In the genomic region with DNA sequence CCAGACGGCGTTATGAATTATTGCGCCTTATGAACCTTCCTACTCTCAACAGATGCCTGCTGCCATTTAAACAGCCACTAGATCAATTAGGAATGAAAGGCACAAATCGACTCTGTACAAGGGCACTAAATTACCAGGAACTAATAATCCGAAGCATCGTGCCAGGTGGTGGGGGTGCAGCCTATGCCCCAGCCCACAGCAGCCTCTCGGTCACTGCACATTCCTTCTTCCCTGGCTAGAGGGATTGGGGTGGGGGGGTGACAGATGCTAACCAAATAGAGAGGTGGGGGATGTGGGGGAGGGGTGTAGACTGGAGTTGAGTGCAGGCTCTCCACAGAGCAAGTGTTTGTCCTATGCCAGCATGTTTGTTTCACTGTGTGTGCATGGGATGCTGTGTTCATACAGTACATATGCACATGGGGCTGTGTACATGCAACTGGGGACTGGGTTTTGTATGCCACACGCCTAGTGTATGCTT, we compare ENCODE assay signal across 14 mouse cellular contexts.
A peak's percentile ranks its signal among the peaks of the same experiment; 100 is the strongest.
DNase-seq lines count a peak whose midpoint lies in the region; ATAC-seq lines count a peak whose summit lies in the region.
"Had no signal": no experiment of that assay in that cellular context is flagged by ENCODE, and none has a peak within 500 bp of the region (broad histone marks: within the 10 kb centered on the region; RNA-seq: fewer than 3 reads in every experiment).

No protein-coding gene starts in this region.

- no peak overlapping the region for H3K27ac ChIP-seq in embryonic facial prominence, embryonic 11.5 days (replicated peaks; ENCODE audit: low read depth, low read length)
- peak overlapping the region; percentile 82 for H3K27ac ChIP-seq in hindbrain, embryonic 13.5 days
- peak overlapping the region; percentile 64 for H3K27ac ChIP-seq in midbrain, embryonic 12.5 days (replicated peaks)
- H3K27ac ChIP-seq: embryonic facial prominence, embryonic 13.5 days; limb, embryonic 15.5 days; macrophage had no signal

- H3K4me2 ChIP-seq in embryonic facial prominence, embryonic 11.5 days (ENCODE audit: low read depth, low read length), result no peak overlapping the region
- no peak overlapping the region for H3K4me2 ChIP-seq in hindbrain, embryonic 13.5 days
- H3K4me2 ChIP-seq in midbrain, embryonic 12.5 days (replicated peaks), result no peak overlapping the region
- H3K4me2 ChIP-seq: embryonic facial prominence, embryonic 13.5 days; limb, embryonic 15.5 days had no signal

- H3K4me3 ChIP-seq in embryonic facial prominence, embryonic 11.5 days (ENCODE audit: low read depth, low read length), result no peak overlapping the region
- no peak overlapping the region for H3K4me3 ChIP-seq in hindbrain, embryonic 13.5 days
- H3K4me3 ChIP-seq in midbrain, embryonic 12.5 days, result no peak overlapping the region
- H3K4me3 ChIP-seq: embryonic facial prominence, embryonic 13.5 days; limb, embryonic 15.5 days had no signal

- DNase-seq in embryo, embryonic 10.5 days (ENCODE audit: low spot score), result peak; percentile 47
- DNase-seq in embryonic facial prominence, embryonic 11.5 days (ENCODE audit: low spot score), result peak; percentile 15
- DNase-seq in frontal cortex, postnatal 36 days (ENCODE audit: low spot score in 2 of 2), result no peak
- no peak for DNase-seq in lung, postnatal 25 days (ENCODE audit: low spot score)
- DNase-seq in adrenal gland, postnatal 14 days, result no peak
- DNase-seq: gastrocnemius, postnatal 14 days; kidney, postnatal 10 days; thymus, postnatal 14 days had no signal

- H3K36me3 ChIP-seq in embryonic facial prominence, embryonic 11.5 days (replicated peaks; ENCODE audit: control insufficient read depth, insufficient read depth, low read depth, low read length), result no peaks in the 10 kb centered on the region
- H3K36me3 ChIP-seq in hindbrain, embryonic 13.5 days, result no peaks in the 10 kb centered on the region
- H3K36me3 ChIP-seq in midbrain, embryonic 12.5 days, result no peaks in the 10 kb centered on the region
- H3K36me3 ChIP-seq: embryonic facial prominence, embryonic 13.5 days; limb, embryonic 15.5 days had no signal

- H3K9ac ChIP-seq in embryonic facial prominence, embryonic 11.5 days (replicated peaks; ENCODE audit: low read length), result no peak overlapping the region
- H3K9ac ChIP-seq in hindbrain, embryonic 13.5 days, result peak overlapping the region; percentile 49
- H3K9ac ChIP-seq in midbrain, embryonic 12.5 days (replicated peaks), result no peak overlapping the region
- H3K9ac ChIP-seq: embryonic facial prominence, embryonic 13.5 days; limb, embryonic 15.5 days had no signal

- no peaks in the 10 kb centered on the region for H3K27me3 ChIP-seq in embryonic facial prominence, embryonic 11.5 days (ENCODE audit: control insufficient read depth, insufficient read depth, low read length)
- no peaks in the 10 kb centered on the region for H3K27me3 ChIP-seq in hindbrain, embryonic 13.5 days
- no peaks in the 10 kb centered on the region for H3K27me3 ChIP-seq in midbrain, embryonic 12.5 days
- H3K27me3 ChIP-seq: embryonic facial prominence, embryonic 13.5 days had no signal

- WGBS in embryonic facial prominence, embryonic 11.5 days, result 49% methylated on average over 8 of the region's 8 CpGs
- WGBS in hindbrain, embryonic 13.5 days, result 48% methylated on average over 8 of the region's 8 CpGs
- 45% methylated on average over 8 of the region's 8 CpGs for WGBS in midbrain, embryonic 12.5 days

- peaks cover 3% of the 10 kb centered on the region for H3K4me1 ChIP-seq in embryonic facial prominence, embryonic 11.5 days (ENCODE audit: control insufficient read depth, insufficient read depth, low read length)
- peaks cover 53% of the 10 kb centered on the region for H3K4me1 ChIP-seq in hindbrain, embryonic 13.5 days (replicated peaks)
- peaks cover 41% of the 10 kb centered on the region for H3K4me1 ChIP-seq in midbrain, embryonic 12.5 days

- no peak for ATAC-seq in embryonic facial prominence, embryonic 11.5 days (replicated peaks; ENCODE audit: insufficient number of reproducible peaks, low FRiP score, low TSS enrichment, low read depth)
- peak; percentile 66 for ATAC-seq in hindbrain, embryonic 13.5 days (ENCODE audit: low FRiP score)
- ATAC-seq in midbrain, embryonic 12.5 days (ENCODE audit: low FRiP score, low read depth), result peak; percentile 53; the same call in 1 of the 2 replicates
- ATAC-seq in megakaryocyte-erythroid progenitor cell, adult 5-6 weeks (replicated peaks; ENCODE audit: low FRiP score, low TSS enrichment, poor library complexity, severe bottlenecking), result no peak

- H3K9me3 ChIP-seq in embryonic facial prominence, embryonic 11.5 days (replicated peaks; ENCODE audit: control insufficient read depth, low read length), result no peaks in the 10 kb centered on the region
- H3K9me3 ChIP-seq in hindbrain, embryonic 13.5 days, result no peaks in the 10 kb centered on the region
- no peaks in the 10 kb centered on the region for H3K9me3 ChIP-seq in midbrain, embryonic 12.5 days
- H3K9me3 ChIP-seq: embryonic facial prominence, embryonic 13.5 days; limb, embryonic 15.5 days had no signal

Comparison
In these comparisons a context has a peak if more than half of its experiments do, and no peak if none do; other contexts are left out.
1. DNase-seq: peak in embryo, embryonic 10.5 days (single experiment) and embryonic facial prominence, embryonic 11.5 days (single experiment); none in frontal cortex, postnatal 36 days (0 of 2), lung, postnatal 25 days (single experiment) and adrenal gland, postnatal 14 days (single experiment).
2. ATAC-seq: peak in hindbrain, embryonic 13.5 days (single experiment) and midbrain, embryonic 12.5 days (single experiment); none in embryonic facial prominence, embryonic 11.5 days (single experiment) and megakaryocyte-erythroid progenitor cell, adult 5-6 weeks (single experiment).